Mouse (Mus musculus): ENCODE results near the gene Gbx2. TPM values are rescaled to one million over a fixed set of nuclear protein-coding genes. Genes with fewer than 3 reads are reported as not detected.
A peak's percentile ranks its signal among the peaks of the same experiment; 100 is the strongest.

Gene Gbx2
- polyA plus RNA-seq, 1 experiment = 0.11 TPM

GRCm38 (mm10) chr1:89942395-89942976, 11.5 kb upstream of the Gbx2 start:
- Histone ChIP-seq H3K4me3 (ENCODE audit: low read depth, low read length) (no peak overlapping the region), H3K27me3 (ENCODE audit: control insufficient read depth, insufficient read depth, low read length) (peaks cover 40% of the 10 kb centered on the region)

GRCm38 (mm10) chr1:89941701-89942381, 10.9 kb upstream of the Gbx2 start:
- H3K4me1 ChIP-seq (ENCODE audit: control insufficient read depth, insufficient read depth, insufficient read length, low read length) = peaks cover 3% of the 10 kb centered on the region
- no peak for TF ChIP-seq CTCF (IDR thresholded peaks at IDR 0.05; ENCODE audit: extremely low read depth, insufficient read length, insufficient replicate concordance, low read depth, low read length)
- TF ChIP-seq POLR2A (IDR thresholded peaks at IDR 0.05; ENCODE audit: low read depth, low read length) = no peak
- H3K36me3 ChIP-seq (ENCODE audit: control insufficient read depth, insufficient read depth, low read length) = no peaks in the 10 kb centered on the region
- WGBS = 4% methylated on average over 40 of the region's 40 CpGs
- H3K4me3 ChIP-seq (ENCODE audit: low read depth, low read length) = peak overlapping the region; percentile 20; the same call in 1 of the 2 replicates
- peaks cover 44% of the 10 kb centered on the region for H3K27me3 ChIP-seq (ENCODE audit: control insufficient read depth, insufficient read depth, low read length)
- H3K27ac ChIP-seq (ENCODE audit: insufficient read depth, low read depth, low read length) = no peak overlapping the region

More at GRCm38 (mm10) chr1:89942395-89942976, 11.5 kb upstream of the Gbx2 start:
- no peak for TF ChIP-seq CTCF (IDR thresholded peaks at IDR 0.05; ENCODE audit: extremely low read depth, insufficient read length, insufficient replicate concordance, low read depth, low read length)
- TF ChIP-seq POLR2A (IDR thresholded peaks at IDR 0.05; ENCODE audit: low read depth, low read length) = no peak
- 17% methylated on average over 15 of the region's 15 CpGs for WGBS
- no peaks in the 10 kb centered on the region for H3K36me3 ChIP-seq (ENCODE audit: control insufficient read depth, insufficient read depth, low read length)
- no peak overlapping the region for H3K27ac ChIP-seq (ENCODE audit: insufficient read depth, low read depth, low read length)
- peaks cover 3% of the 10 kb centered on the region for H3K4me1 ChIP-seq (ENCODE audit: control insufficient read depth, insufficient read depth, insufficient read length, low read length)

GRCm38 (mm10) chr1:89940961-89941524, 10.1 kb upstream of the Gbx2 start:
- 28% methylated on average over 15 of the region's 15 CpGs for WGBS
- Histone ChIP-seq H3K4me3 (ENCODE audit: low read depth, low read length) (no peak overlapping the region), H3K4me1 (ENCODE audit: control insufficient read depth, insufficient read depth, insufficient read length, low read length) (peaks cover 3% of the 10 kb centered on the region), H3K27ac (ENCODE audit: insufficient read depth, low read depth, low read length) (no peak overlapping the region), H3K27me3 (ENCODE audit: control insufficient read depth, insufficient read depth, low read length) (peaks cover 52% of the 10 kb centered on the region), H3K36me3 (ENCODE audit: control insufficient read depth, insufficient read depth, low read length) (no peaks in the 10 kb centered on the region)
- TF ChIP-seq CTCF (IDR thresholded peaks at IDR 0.05; ENCODE audit: extremely low read depth, insufficient read length, insufficient replicate concordance, low read depth, low read length) (no peak), POLR2A (IDR thresholded peaks at IDR 0.05; ENCODE audit: low read depth, low read length) (no peak)

- Histone ChIP-seq H3K4me3 (ENCODE audit: low read depth, low read length) (peak overlapping the region; percentile 28), H3K27me3 (ENCODE audit: control insufficient read depth, insufficient read depth, low read length) (peaks cover 61% of the 10 kb centered on the region)
These were observed 9.2 kb upstream of the Gbx2 start for GRCm38 (mm10) chr1:89939981-89940726.

GRCm38 (mm10) chr1:89939596-89939960, 8.6 kb upstream of the Gbx2 start:
- 38% methylated on average over 16 of the region's 16 CpGs for WGBS
- H3K27me3 ChIP-seq (ENCODE audit: control insufficient read depth, insufficient read depth, low read length) = peaks cover 65% of the 10 kb centered on the region

More at GRCm38 (mm10) chr1:89939981-89940726, 9.2 kb upstream of the Gbx2 start:
- TF ChIP-seq POLR2A (IDR thresholded peaks at IDR 0.05; ENCODE audit: low read depth, low read length) (no peak), CTCF (IDR thresholded peaks at IDR 0.05; ENCODE audit: extremely low read depth, insufficient read length, insufficient replicate concordance, low read depth, low read length) (peak; percentile 44; the same call in 1 of the 2 replicates)
- 5% methylated on average over 34 of the region's 34 CpGs for WGBS
- no peaks in the 10 kb centered on the region for H3K36me3 ChIP-seq (ENCODE audit: control insufficient read depth, insufficient read depth, low read length)
- no peak overlapping the region for H3K27ac ChIP-seq (ENCODE audit: insufficient read depth, low read depth, low read length)
- peaks cover 3% of the 10 kb centered on the region for H3K4me1 ChIP-seq (ENCODE audit: control insufficient read depth, insufficient read depth, insufficient read length, low read length)

GRCm38 (mm10) chr1:89938884-89939595, 8.1 kb upstream of the Gbx2 start:
- TF ChIP-seq CTCF (IDR thresholded peaks at IDR 0.05; ENCODE audit: extremely low read depth, insufficient read length, insufficient replicate concordance, low read depth, low read length) (peak; percentile 35; the same call in 1 of the 2 replicates), POLR2A (IDR thresholded peaks at IDR 0.05; ENCODE audit: low read depth, low read length) (no peak)
- no peak overlapping the region for H3K4me3 ChIP-seq (ENCODE audit: low read depth, low read length)
- peaks cover 69% of the 10 kb centered on the region for H3K27me3 ChIP-seq (ENCODE audit: control insufficient read depth, insufficient read depth, low read length)
- H3K4me1 ChIP-seq (ENCODE audit: control insufficient read depth, insufficient read depth, insufficient read length, low read length) = peaks cover 3% of the 10 kb centered on the region
- H3K27ac ChIP-seq (ENCODE audit: insufficient read depth, low read depth, low read length) = no peak overlapping the region
- H3K36me3 ChIP-seq (ENCODE audit: control insufficient read depth, insufficient read depth, low read length) = no peaks in the 10 kb centered on the region
- WGBS = 29% methylated on average over 16 of the region's 16 CpGs

More at GRCm38 (mm10) chr1:89939596-89939960, 8.6 kb upstream of the Gbx2 start:
- TF ChIP-seq POLR2A (IDR thresholded peaks at IDR 0.05; ENCODE audit: low read depth, low read length) = no peak
- TF ChIP-seq CTCF (IDR thresholded peaks at IDR 0.05; ENCODE audit: extremely low read depth, insufficient read length, insufficient replicate concordance, low read depth, low read length) = no peak
- H3K4me1 ChIP-seq (ENCODE audit: control insufficient read depth, insufficient read depth, insufficient read length, low read length) = peaks cover 3% of the 10 kb centered on the region
- H3K27ac ChIP-seq (ENCODE audit: insufficient read depth, low read depth, low read length) = no peak overlapping the region
- H3K36me3 ChIP-seq (ENCODE audit: control insufficient read depth, insufficient read depth, low read length) = no peaks in the 10 kb centered on the region
- H3K4me3 ChIP-seq (ENCODE audit: low read depth, low read length) = no peak overlapping the region
